Mouse (Mus musculus) forebrain, postnatal 0 days (tissue): ENCODE measurements around the gene Aktip. TPM values are rescaled to one million over a fixed set of nuclear protein-coding genes. Genes with fewer than 3 reads are reported as not detected.

Experiments
- ATAC-seq: fragments of 200-750 bp; cut with Nextera tagmentation; 2 replicates; pipeline ENCODE4 v1.8.0; 2017; ENCODE audit warnings: mild to moderate bottlenecking, moderate library complexity
- DNase-seq: peaks from one replicate; pipeline ENCODE4 v3.0.0-alpha.2; 2015
- H3K27ac ChIP-seq: fragments of 300-500 bp; sonication (generic); 2 replicates; pipeline ENCODE4 v1.5.1; 2014; ENCODE audit warnings: low read depth, mild to moderate bottlenecking, antibody characterized with exemption, low read length, moderate library complexity, mixed read lengths
- H3K27me3 ChIP-seq: fragments of 300-500 bp; sonication (generic); 2 replicates; pipeline ENCODE4 v1.6.1; 2014; ENCODE audit warnings: mild to moderate bottlenecking, low read length, mixed read lengths; ENCODE audit not compliant: insufficient read depth
- H3K36me3 ChIP-seq: fragments of 300-500 bp; sonication (generic); 2 replicates; pipeline ENCODE4 v1.6.1; 2014; ENCODE audit warnings: mild to moderate bottlenecking, moderate library complexity; ENCODE audit not compliant: insufficient read depth
- H3K4me1 ChIP-seq: fragments of 300-500 bp; sonication (generic); 2 replicates; pipeline ENCODE4 v1.6.1; 2014; ENCODE audit warnings: antibody characterized with exemption; ENCODE audit not compliant: insufficient read depth
- H3K4me2 ChIP-seq: fragments of 300-500 bp; sonication (generic); 2 replicates; pipeline ENCODE4 v1.6.1; 2014; ENCODE audit warnings: low read depth, mild to moderate bottlenecking, moderate library complexity
- H3K4me3 ChIP-seq: fragments of 300-500 bp; sonication (generic); 2 replicates; pipeline ENCODE4 v1.5.1; 2014; ENCODE audit warnings: low read depth, low read length, mixed read lengths
- H3K9ac ChIP-seq: fragments of 300-500 bp; sonication (generic); 2 replicates; pipeline ENCODE4 v1.6.1; 2014; ENCODE audit warnings: mild to moderate bottlenecking
- H3K9me3 ChIP-seq: fragments of 300-500 bp; sonication (generic); 2 replicates; pipeline ENCODE4 v1.6.1; 2016; ENCODE audit warnings: low read length
- CTCF ChIP-seq: sonication (generic); IDR thresholded peaks from 2 replicates; pipeline ENCODE4 v1.5.1; 2016; ENCODE audit warnings: antibody characterized with exemption, control low read depth, low read depth
- WGBS: fragments of 180-500 bp; shearing (Covaris S2); extraction: QIAGEN DNeasy Blood & Tissue Kit; methylation state at CpG from one replicate; pipeline ENCODE4 v1.1.7; 2014; 5-methylcytosine and 5-hydroxymethylcytosine counted together
- polyA plus RNA-seq: library from polyadenylated mRNA; unstranded; fragments of >200 nt; fragmentation: Nextera tagmentation; extraction: Ambion mirVana; gene quantifications from 2 replicates; pipeline ENCODE4 v1.2.1, GENCODE M21; 2015
- total RNA-seq: library from RNA; depleted of rRNA; stranded (reverse); fragments of >200 nt; gene quantifications from 2 replicates; pipeline ENCODE4 v1.2.3, GENCODE M21; 2014

Aktip gene
- total and polyA plus RNA-seq, 2 experiments from 2014 or later: 119 to 129 TPM

GRCm38 (mm10) chr8:91133441-91134069, 66.2 kb downstream of the Aktip start:
- peaks cover 14% of the 10 kb centered on the region for H3K36me3 ChIP-seq
- peak overlapping the region; percentile 96 for H3K4me3 ChIP-seq
- H3K9me3 ChIP-seq: no peaks in the 10 kb centered on the region
- no peak for DNase-seq
- under 1% methylated on average over 56 of the region's 58 CpGs for WGBS
- H3K4me1 ChIP-seq: peaks cover 9% of the 10 kb centered on the region
- H3K9ac ChIP-seq: peak overlapping the region; percentile 85
- peak overlapping the region; percentile 69 for H3K27ac ChIP-seq
- TF ChIP-seq CTCF: 0 out of 2 replicates have a peak, but pooled peaks have one; percentile 4
- peak; percentile 16 for ATAC-seq
- peak overlapping the region; percentile 88 for H3K4me2 ChIP-seq
- no peaks in the 10 kb centered on the region for H3K27me3 ChIP-seq

- Histone ChIP-seq H3K4me3 (peak overlapping the region; percentile 96), H3K27ac (no peak overlapping the region), H3K27me3 (no peaks in the 10 kb centered on the region), H3K4me1 (peaks cover 9% of the 10 kb centered on the region), H3K4me2 (peak overlapping the region; percentile 88), H3K9me3 (no peaks in the 10 kb centered on the region), H3K36me3 (peaks cover 21% of the 10 kb centered on the region), H3K9ac (peak overlapping the region; percentile 85)
- ATAC-seq (no peak), DNase-seq (no peak)
- TF ChIP-seq CTCF: no peak
- 74% methylated on average over 4 of the region's 4 CpGs for WGBS
Measured at GRCm38 (mm10) chr8:91132731-91133130, 67.0 kb downstream of the Aktip start.

GRCm38 (mm10) chr8:91126786-91127185, 73.0 kb downstream of the Aktip start:
- Histone ChIP-seq H3K4me1 (no peaks in the 10 kb centered on the region), H3K27me3 (no peaks in the 10 kb centered on the region), H3K4me2 (no peak overlapping the region), H3K27ac (no peak overlapping the region), H3K9me3 (no peaks in the 10 kb centered on the region), H3K9ac (no peak overlapping the region), H3K36me3 (peaks cover 66% of the 10 kb centered on the region), H3K4me3 (no peak overlapping the region)
- DNase-seq: no peak
- no peak for ATAC-seq
- TF ChIP-seq CTCF: no peak
- WGBS: 92% methylated on average over 8 of the region's 8 CpGs

- no peak for ATAC-seq
- H3K27me3 ChIP-seq: no peaks in the 10 kb centered on the region
Measured at GRCm38 (mm10) chr8:91124315-91124714, 75.5 kb downstream of the Aktip start.

GRCm38 (mm10) chr8:91118131-91118530, 81.6 kb downstream of the Aktip start:
- no peak overlapping the region for H3K4me2 ChIP-seq
- no peaks in the 10 kb centered on the region for H3K4me1 ChIP-seq
- peaks cover 67% of the 10 kb centered on the region for H3K36me3 ChIP-seq
- no peak overlapping the region for H3K4me3 ChIP-seq
- DNase-seq (no peak), ATAC-seq (no peak)
- WGBS: 63% methylated on average over 3 of the region's 3 CpGs
- H3K27ac ChIP-seq: no peak overlapping the region
- no peaks in the 10 kb centered on the region for H3K27me3 ChIP-seq
- H3K9me3 ChIP-seq: no peaks in the 10 kb centered on the region
- TF ChIP-seq CTCF: peak; percentile 49
- H3K9ac ChIP-seq: no peak overlapping the region

More at GRCm38 (mm10) chr8:91124315-91124714, 75.5 kb downstream of the Aktip start:
- Histone ChIP-seq H3K4me2 (no peak overlapping the region), H3K27ac (no peak overlapping the region), H3K4me3 (no peak overlapping the region), H3K9ac (no peak overlapping the region), H3K4me1 (no peaks in the 10 kb centered on the region), H3K9me3 (no peaks in the 10 kb centered on the region), H3K36me3 (peaks cover 78% of the 10 kb centered on the region)
- WGBS: 97% methylated on average over 5 of the region's 5 CpGs
- no peak for TF ChIP-seq CTCF
- no peak for DNase-seq

- H3K9ac ChIP-seq: no peak overlapping the region
- 93% methylated on average over 4 of the region's 4 CpGs for WGBS
- no peaks in the 10 kb centered on the region for H3K9me3 ChIP-seq
- H3K27me3 ChIP-seq: no peaks in the 10 kb centered on the region
- ATAC-seq: no peak
- no peak overlapping the region for H3K4me3 ChIP-seq
- no peak overlapping the region for H3K27ac ChIP-seq
- peaks cover 63% of the 10 kb centered on the region for H3K36me3 ChIP-seq
- peak; percentile 24; the same call in 1 of the 2 replicates for TF ChIP-seq CTCF
- DNase-seq: no peak
- H3K4me1 ChIP-seq: no peaks in the 10 kb centered on the region
- no peak overlapping the region for H3K4me2 ChIP-seq
Measured at GRCm38 (mm10) chr8:91117537-91117936, 82.2 kb downstream of the Aktip start.

- Histone ChIP-seq H3K4me2 (no peak overlapping the region), H3K4me3 (no peak overlapping the region), H3K27ac (no peak overlapping the region), H3K27me3 (no peaks in the 10 kb centered on the region), H3K36me3 (peaks cover 44% of the 10 kb centered on the region), H3K9ac (no peak overlapping the region), H3K4me1 (no peaks in the 10 kb centered on the region), H3K9me3 (no peaks in the 10 kb centered on the region)
- no peak for TF ChIP-seq CTCF
- no peak for ATAC-seq
- no peak for DNase-seq
- 83% methylated on average over 11 of the region's 11 CpGs for WGBS
Measured at GRCm38 (mm10) chr8:91114910-91115309, 84.9 kb downstream of the Aktip start.
